Mouse (Mus musculus) stomach, postnatal 0 days (tissue): ENCODE data around the gene Tada2a. TPM values are rescaled to one million over a fixed set of nuclear protein-coding genes. Genes with fewer than 3 reads are reported as not detected.

Experiments
- ATAC-seq: fragments of 200-750 bp; cut with Nextera tagmentation; 2 replicates; pipeline ENCODE4 v1.8.0; 2017; ENCODE audit not compliant: low FRiP score, low TSS enrichment
- DNase-seq: peaks from one replicate; pipeline ENCODE4 v3.0.0-alpha.2; 2016; ENCODE audit warnings: low spot score
- H3K27ac ChIP-seq: fragments of 300-500 bp; sonication (generic); replicated peaks from 2 replicates; pipeline ENCODE4 v1.5.1; 2014; ENCODE audit warnings: mild to moderate bottlenecking, control low read depth
- H3K27me3 ChIP-seq: fragments of 300-500 bp; sonication (generic); 2 replicates; pipeline ENCODE4 v1.6.1; 2014; ENCODE audit warnings: low read length; ENCODE audit not compliant: control insufficient read depth, insufficient read depth
- H3K36me3 ChIP-seq: fragments of 300-500 bp; sonication (generic); 2 replicates; pipeline ENCODE4 v1.6.1; 2014; ENCODE audit warnings: low read length, mixed read lengths; ENCODE audit not compliant: control insufficient read depth, insufficient read depth
- H3K4me1 ChIP-seq: fragments of 300-500 bp; sonication (generic); replicated peaks from 2 replicates; pipeline ENCODE4 v1.6.1; 2014; ENCODE audit warnings: antibody characterized with exemption; ENCODE audit not compliant: control insufficient read depth, insufficient read depth
- H3K4me2 ChIP-seq: fragments of 300-500 bp; sonication (generic); replicated peaks from 2 replicates; pipeline ENCODE4 v1.6.1; 2014; ENCODE audit warnings: low read depth, mild to moderate bottlenecking, control low read depth, moderate library complexity
- H3K4me3 ChIP-seq: fragments of 300-500 bp; sonication (generic); 2 replicates; pipeline ENCODE4 v1.5.1; 2014; ENCODE audit warnings: low read depth, low read length, control low read depth
- H3K9ac ChIP-seq: fragments of 300-500 bp; sonication (generic); 2 replicates; pipeline ENCODE4 v1.6.1; 2014; ENCODE audit warnings: mild to moderate bottlenecking, low read length, control low read depth, mixed read lengths
- H3K9me3 ChIP-seq: fragments of 300-500 bp; sonication (generic); 2 replicates; pipeline ENCODE4 v1.6.1; 2016; ENCODE audit warnings: low read length; ENCODE audit not compliant: control insufficient read depth
- CTCF ChIP-seq: IDR thresholded peaks from 2 replicates; pipeline ENCODE4 v1.5.1; 2016; ENCODE audit warnings: antibody characterized with exemption, low read depth, mild to moderate bottlenecking, moderate library complexity
- EP300 ChIP-seq: optimal IDR thresholded peaks from 2 replicates; pipeline ENCODE3; 2016; ENCODE audit warnings: antibody characterized with exemption
- WGBS: fragments of 180-500 bp; shearing (Covaris S2); extraction: QIAGEN DNeasy Blood & Tissue Kit; methylation state at CpG from one replicate; pipeline ENCODE4 v1.1.7; 2014; 5-methylcytosine and 5-hydroxymethylcytosine counted together
- polyA plus RNA-seq: library from polyadenylated mRNA; unstranded; fragments of >200 nt; fragmentation: Nextera tagmentation; extraction: Ambion mirVana; gene quantifications from 2 replicates; pipeline ENCODE4 v1.2.1, GENCODE M21; 2015

Gene Tada2a
- polyA plus RNA-seq, 1 experiment from 2014 or later, result 13.2 TPM

- ATAC-seq, result peak; percentile 58; the same call in 1 of the 2 replicates
- no peaks in the 10 kb centered on the region for H3K27me3 ChIP-seq
- TF ChIP-seq CTCF, result no peak
- no peak for TF ChIP-seq EP300
- no peak overlapping the region for H3K4me2 ChIP-seq
- H3K4me1 ChIP-seq, result no peaks in the 10 kb centered on the region
- peak overlapping the region; percentile 45 for H3K27ac ChIP-seq
- H3K9ac ChIP-seq, result no peak overlapping the region
- H3K4me3 ChIP-seq, result no peak overlapping the region
- 63% methylated on average over 3 of the region's 3 CpGs for WGBS
- no peaks in the 10 kb centered on the region for H3K9me3 ChIP-seq
- H3K36me3 ChIP-seq, result no peaks in the 10 kb centered on the region
- DNase-seq, result peak; percentile 55
Observed at GRCm38 (mm10) chr11:84063631-84064209, 65.7 kb downstream of the Tada2a start.

- Histone ChIP-seq H3K4me2 (no peak overlapping the region), H3K9me3 (no peaks in the 10 kb centered on the region), H3K27me3 (no peaks in the 10 kb centered on the region), H3K27ac (no peak overlapping the region), H3K4me1 (no peaks in the 10 kb centered on the region), H3K36me3 (no peaks in the 10 kb centered on the region), H3K9ac (no peak overlapping the region), H3K4me3 (no peak overlapping the region)
- TF ChIP-seq CTCF (no peak), EP300 (no peak)
- no peak for ATAC-seq
- DNase-seq, result no peak
- 42% methylated on average over 2 of the region's 2 CpGs for WGBS
Observed at GRCm38 (mm10) chr11:84062805-84063204, 66.6 kb downstream of the Tada2a start.

- Histone ChIP-seq H3K9me3 (no peaks in the 10 kb centered on the region), H3K4me1 (no peaks in the 10 kb centered on the region), H3K4me3 (no peak overlapping the region), H3K9ac (no peak overlapping the region), H3K27me3 (no peaks in the 10 kb centered on the region), H3K27ac (no peak overlapping the region), H3K36me3 (no peaks in the 10 kb centered on the region), H3K4me2 (no peak overlapping the region)
- 63% methylated on average over 2 of the region's 2 CpGs for WGBS
- ATAC-seq (no peak), DNase-seq (no peak)
- TF ChIP-seq CTCF, result 0 out of 2 replicates have a peak, but pooled peaks have one; percentile 7
- no peak for TF ChIP-seq EP300
Observed at GRCm38 (mm10) chr11:84061881-84062280, 67.5 kb downstream of the Tada2a start.

GRCm38 (mm10) chr11:84060635-84061034, 68.8 kb downstream of the Tada2a start:
- H3K9ac ChIP-seq, result no peak overlapping the region
- no peaks in the 10 kb centered on the region for H3K4me1 ChIP-seq
- DNase-seq (no peak), ATAC-seq (no peak)
- H3K27me3 ChIP-seq, result no peaks in the 10 kb centered on the region
- no peak overlapping the region for H3K27ac ChIP-seq
- no peaks in the 10 kb centered on the region for H3K36me3 ChIP-seq
- H3K4me3 ChIP-seq, result no peak overlapping the region
- TF ChIP-seq EP300, result no peak
- no peak for TF ChIP-seq CTCF
- 82% methylated on average over 6 of the region's 6 CpGs for WGBS
- no peaks in the 10 kb centered on the region for H3K9me3 ChIP-seq
- H3K4me2 ChIP-seq, result no peak overlapping the region

GRCm38 (mm10) chr11:84059784-84060183, 69.6 kb downstream of the Tada2a start:
- no peak overlapping the region for H3K27ac ChIP-seq
- H3K4me2 ChIP-seq, result no peak overlapping the region
- DNase-seq, result no peak
- TF ChIP-seq EP300, result no peak
- no peak for TF ChIP-seq CTCF
- no peak overlapping the region for H3K4me3 ChIP-seq
- no peak overlapping the region for H3K9ac ChIP-seq
- no peaks in the 10 kb centered on the region for H3K36me3 ChIP-seq
- 90% methylated on average over 2 of the region's 2 CpGs for WGBS
- no peaks in the 10 kb centered on the region for H3K4me1 ChIP-seq
- no peak for ATAC-seq
- no peaks in the 10 kb centered on the region; the same call in 1 of the 2 replicates for H3K9me3 ChIP-seq
- no peaks in the 10 kb centered on the region for H3K27me3 ChIP-seq

- Histone ChIP-seq H3K9me3 (no peaks in the 10 kb centered on the region; the same call in 1 of the 2 replicates), H3K9ac (no peak overlapping the region), H3K27ac (no peak overlapping the region), H3K27me3 (no peaks in the 10 kb centered on the region), H3K4me1 (no peaks in the 10 kb centered on the region), H3K4me3 (no peak overlapping the region), H3K36me3 (no peaks in the 10 kb centered on the region), H3K4me2 (no peak overlapping the region)
- no peak for DNase-seq
- no peak for TF ChIP-seq EP300
- no peak for TF ChIP-seq CTCF
- no peak for ATAC-seq
- 97% methylated on average over 2 of the region's 2 CpGs for WGBS
Observed at GRCm38 (mm10) chr11:84057418-84057817, 72.0 kb downstream of the Tada2a start.
